Mouse (Mus musculus) thymus, adult 2 months (tissue): ENCODE data around the gene Phactr2. TPM values are rescaled to one million over a fixed set of nuclear protein-coding genes. Genes with fewer than 3 reads are reported as not detected.

Experiments
- DNase-seq: peaks from one replicate; pipeline ENCODE4 v3.0.0; 2021
- H3K27ac ChIP-seq: fragments of 200-500 bp; 2 replicates; pipeline ENCODE4 v1.5.1; 2012; ENCODE audit warnings: low read length, control low read depth; ENCODE audit not compliant: control insufficient read depth, insufficient read depth
- H3K27me3 ChIP-seq: fragments of 200-500 bp; 2 replicates; pipeline ENCODE4 v1.6.1; 2012; ENCODE audit warnings: mild to moderate bottlenecking, low read length, moderate library complexity, mixed read lengths; ENCODE audit not compliant: control insufficient read depth, insufficient read depth
- H3K36me3 ChIP-seq: fragments of 200-500 bp; 2 replicates; pipeline ENCODE4 v1.6.1; 2012; ENCODE audit warnings: mild to moderate bottlenecking, low read length, moderate library complexity; ENCODE audit not compliant: control insufficient read depth, insufficient read depth
- H3K4me1 ChIP-seq: fragments of 200-500 bp; replicated peaks from 2 replicates; pipeline ENCODE4 v1.6.1; 2012; ENCODE audit warnings: low read length; ENCODE audit not compliant: control insufficient read depth, insufficient read depth
- H3K4me3 ChIP-seq: fragments of 200-500 bp; 2 replicates; pipeline ENCODE4 v1.5.1; 2012; ENCODE audit warnings: mild to moderate bottlenecking, low read length, control low read depth, moderate library complexity; ENCODE audit not compliant: control insufficient read depth, insufficient read depth
- CTCF ChIP-seq: fragments of 200-500 bp; IDR thresholded peaks from 2 replicates; pipeline ENCODE4 v1.5.1; 2012; ENCODE audit warnings: mild to moderate bottlenecking, control low read depth, low read length, moderate library complexity, borderline replicate concordance; ENCODE audit not compliant: control insufficient read depth, poor library complexity, insufficient read depth; ENCODE audit errors: extremely low read depth
- POLR2A ChIP-seq: fragments of 200-500 bp; IDR thresholded peaks from 2 replicates; pipeline ENCODE4 v1.6.1; 2012; ENCODE audit warnings: mild to moderate bottlenecking, low read length, control low read depth, moderate library complexity; ENCODE audit not compliant: control insufficient read depth, poor library complexity, insufficient read depth; ENCODE audit errors: extremely low read depth
- WGBS: fragments of 180-500 bp; shearing (Covaris S2); methylation state at CpG from one replicate; pipeline ENCODE4 v1.1.7; 2018; 5-methylcytosine and 5-hydroxymethylcytosine counted together
- polyA plus RNA-seq: library from polyadenylated mRNA; depleted of rRNA; stranded (reverse); fragments of >200 nt; gene quantifications from 2 replicates; pipeline ENCODE4 v1.2.3, GENCODE M21; 2012

Phactr2 gene
- polyA plus RNA-seq, 1 experiment: 3.7 TPM

GRCm38 (mm10) chr10:13336964-13337363, 137.2 kb downstream of the Phactr2 start:
- no peaks in the 10 kb centered on the region for H3K27me3 ChIP-seq
- H3K4me1 ChIP-seq: no peaks in the 10 kb centered on the region
- H3K27ac ChIP-seq: no peak overlapping the region
- WGBS: 93% methylated on average over 4 of the region's 4 CpGs
- H3K4me3 ChIP-seq: no peak overlapping the region
- H3K36me3 ChIP-seq: no peaks in the 10 kb centered on the region
- DNase-seq: no peak
- TF ChIP-seq POLR2A: no peak
- TF ChIP-seq CTCF: no peak

GRCm38 (mm10) chr10:13335814-13336213, 138.4 kb downstream of the Phactr2 start:
- H3K27me3 ChIP-seq: no peaks in the 10 kb centered on the region
- H3K27ac ChIP-seq: no peak overlapping the region
- H3K36me3 ChIP-seq: no peaks in the 10 kb centered on the region
- H3K4me1 ChIP-seq: no peaks in the 10 kb centered on the region
- no peak overlapping the region for H3K4me3 ChIP-seq
- TF ChIP-seq POLR2A (no peak), CTCF (no peak)
- 95% methylated on average over 6 of the region's 6 CpGs for WGBS
- DNase-seq: no peak

- no peak for TF ChIP-seq POLR2A
- no peak for TF ChIP-seq CTCF
- Histone ChIP-seq H3K36me3 (no peaks in the 10 kb centered on the region), H3K4me3 (no peak overlapping the region), H3K27me3 (no peaks in the 10 kb centered on the region), H3K4me1 (no peaks in the 10 kb centered on the region), H3K27ac (no peak overlapping the region)
- WGBS: 95% methylated on average over 6 of the region's 6 CpGs
- DNase-seq: no peak
These were observed 138.9 kb downstream of the Phactr2 start for GRCm38 (mm10) chr10:13335347-13335746.

GRCm38 (mm10) chr10:13333781-13334180, 140.4 kb downstream of the Phactr2 start:
- no peaks in the 10 kb centered on the region for H3K4me1 ChIP-seq
- DNase-seq: no peak
- H3K4me3 ChIP-seq: no peak overlapping the region
- no peaks in the 10 kb centered on the region for H3K27me3 ChIP-seq
- TF ChIP-seq POLR2A (no peak), CTCF (no peak)
- H3K36me3 ChIP-seq: no peaks in the 10 kb centered on the region
- no peak overlapping the region for H3K27ac ChIP-seq
- 89% methylated on average over 2 of the region's 2 CpGs for WGBS

- H3K27ac ChIP-seq: no peak overlapping the region
- TF ChIP-seq POLR2A (no peak), CTCF (no peak)
- no peaks in the 10 kb centered on the region for H3K4me1 ChIP-seq
- no peak for DNase-seq
- H3K27me3 ChIP-seq: no peaks in the 10 kb centered on the region
- WGBS: 33% methylated on average over 2 of the region's 2 CpGs
- H3K4me3 ChIP-seq: no peak overlapping the region
- H3K36me3 ChIP-seq: no peaks in the 10 kb centered on the region
These were observed 141.2 kb downstream of the Phactr2 start for GRCm38 (mm10) chr10:13332985-13333384.

- Histone ChIP-seq H3K36me3 (no peaks in the 10 kb centered on the region), H3K27ac (no peak overlapping the region), H3K4me1 (no peaks in the 10 kb centered on the region), H3K4me3 (no peak overlapping the region), H3K27me3 (no peaks in the 10 kb centered on the region)
- WGBS: 90% methylated on average over 4 of the region's 4 CpGs
- TF ChIP-seq POLR2A: no peak
- TF ChIP-seq CTCF: no peak
- DNase-seq: no peak
These were observed 142.7 kb downstream of the Phactr2 start for GRCm38 (mm10) chr10:13331405-13332032.

- Histone ChIP-seq H3K4me3 (no peak overlapping the region), H3K27ac (no peak overlapping the region), H3K36me3 (no peaks in the 10 kb centered on the region), H3K4me1 (peaks cover 6% of the 10 kb centered on the region), H3K27me3 (no peaks in the 10 kb centered on the region; the same call in 1 of the 2 replicates)
- no peak for DNase-seq
- TF ChIP-seq POLR2A (no peak), CTCF (no peak)
- 89% methylated on average over 3 of the region's 3 CpGs for WGBS
These were observed 145.6 kb downstream of the Phactr2 start for GRCm38 (mm10) chr10:13328602-13329001.
